Mouse (Mus musculus) ES-CJ7 (cell line): ENCODE measurements at regions not wholly inside any gene's neighbourhood (a gene's known extent, or its start where the extent isn't known, plus 50 kb on each side); places are given as distances from the start of the nearest gene placed in this dataset.

ENCODE experiments used
- DNase-seq: peaks from one replicate; pipeline ENCODE4 v3.0.0; 2011; ENCODE audit warnings: low read depth, low spot score

DNA sequence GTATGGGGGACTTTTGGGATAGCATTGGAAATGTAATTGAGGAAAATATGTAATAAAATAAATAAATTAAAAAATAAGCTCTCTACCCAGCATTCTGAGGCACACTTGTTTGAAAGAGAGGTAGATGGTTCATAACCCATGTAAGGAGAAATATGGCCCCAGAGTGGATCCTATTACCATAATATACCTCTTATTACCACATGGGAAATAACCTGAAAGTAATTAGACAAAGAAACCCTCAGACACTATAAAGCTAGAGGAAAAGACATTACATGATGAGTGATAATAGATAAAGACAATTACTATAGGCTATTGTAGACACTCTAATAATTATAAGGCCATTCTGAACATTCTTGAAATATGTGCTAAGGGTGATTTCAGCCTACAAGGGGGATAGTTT, 2444.8 kb upstream of the Gm12353 start:
- no peak for DNase-seq

DNA sequence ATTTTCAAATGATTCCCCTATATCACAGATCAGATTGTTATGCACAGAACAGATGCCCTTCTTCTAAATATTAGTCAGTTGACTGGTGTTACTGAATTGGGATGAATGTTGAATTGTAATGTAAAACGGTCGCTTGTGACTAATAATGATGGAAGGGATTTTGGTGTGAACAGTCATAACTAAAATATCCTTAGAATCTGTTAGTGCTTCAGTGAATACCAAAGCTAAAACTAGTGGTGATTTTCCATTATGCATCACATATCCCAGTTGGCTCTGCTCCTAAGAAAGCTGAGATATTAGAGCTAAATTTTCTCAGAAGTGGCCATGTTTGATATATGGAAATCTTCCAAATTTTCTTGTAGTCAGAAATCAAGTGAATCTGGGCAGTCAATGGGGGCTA, 2441.7 kb upstream of the Gm12353 start:
- DNase-seq = no peak

DNA sequence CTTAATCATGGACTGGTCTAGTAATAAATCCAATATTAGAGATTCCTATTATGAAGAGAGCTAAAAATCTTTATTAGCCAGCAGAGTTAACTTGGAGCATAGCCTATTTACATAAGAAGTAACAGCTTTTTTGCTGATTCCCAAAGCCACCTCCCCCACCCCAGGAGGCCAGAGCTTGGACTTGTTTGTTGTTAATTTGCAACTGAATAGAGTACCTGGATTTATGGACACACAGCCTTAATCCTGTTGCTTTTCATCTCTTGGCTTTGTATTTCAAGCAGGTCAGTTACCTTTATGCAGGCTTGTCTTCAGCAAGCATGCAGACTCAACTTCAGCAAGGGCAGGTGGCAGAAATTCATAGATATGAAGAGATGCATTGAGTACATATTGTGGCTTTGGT, 2396.5 kb upstream of the Gm12353 start:
- DNase-seq = peak; percentile 34

DNA sequence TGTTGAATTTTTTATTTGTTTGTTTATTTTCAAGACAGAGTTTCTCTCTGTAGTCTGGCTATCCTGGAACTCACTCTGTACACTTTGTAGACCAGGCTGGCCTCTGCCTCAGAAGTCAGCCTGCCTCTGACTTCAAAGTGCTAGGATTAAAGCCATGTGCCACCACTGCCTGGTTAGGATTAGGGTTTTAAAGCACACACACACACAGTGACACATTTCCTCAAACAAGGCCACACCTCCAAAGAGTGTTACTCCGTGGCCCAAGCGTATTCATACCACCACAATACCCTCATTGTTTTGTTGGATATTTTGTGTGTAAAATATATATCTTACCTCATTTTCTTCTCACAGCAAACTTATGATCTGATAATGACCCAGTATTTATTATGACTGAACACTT, 2365.4 kb upstream of the Gm12353 start:
- DNase-seq = no peak

DNA sequence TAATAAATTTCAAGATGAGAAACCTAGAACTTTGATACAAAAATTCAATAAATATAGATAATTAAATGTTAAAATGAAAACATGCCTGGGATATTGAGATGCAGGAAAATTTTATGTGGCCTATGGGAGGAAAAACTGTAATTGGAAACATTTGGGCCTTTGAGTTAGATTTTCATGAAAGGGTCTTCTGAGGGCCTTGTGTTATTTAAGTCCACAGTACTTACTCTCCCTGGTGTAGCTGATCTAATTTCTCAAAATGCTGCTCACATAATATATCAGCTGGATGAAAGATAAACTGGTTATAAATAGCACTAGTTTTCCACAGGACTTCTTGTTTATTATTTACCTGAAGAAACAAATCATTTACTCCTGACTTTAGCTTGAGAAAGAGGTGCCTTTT, 2364.9 kb upstream of the Gm12353 start:
- DNase-seq = no peak

DNA sequence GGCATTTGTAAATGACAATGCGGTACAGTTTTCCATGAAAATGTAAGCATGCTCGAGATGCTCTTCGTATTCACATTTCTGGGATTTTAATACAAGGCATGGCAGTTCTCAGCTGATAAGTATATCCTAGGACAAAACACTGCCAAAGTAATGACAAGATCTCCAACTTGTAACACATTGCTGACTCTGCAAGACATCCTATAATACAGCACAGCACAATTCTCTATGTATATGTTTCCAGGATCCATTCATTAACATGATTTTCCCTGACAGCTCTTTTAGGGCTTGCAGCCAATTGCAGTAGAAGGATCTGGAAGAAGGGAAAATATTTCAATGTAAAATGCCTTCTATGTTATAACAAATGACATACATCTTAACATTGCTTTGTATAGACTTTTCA, 2346.1 kb upstream of the Gm12353 start:
- DNase-seq = no peak

DNA sequence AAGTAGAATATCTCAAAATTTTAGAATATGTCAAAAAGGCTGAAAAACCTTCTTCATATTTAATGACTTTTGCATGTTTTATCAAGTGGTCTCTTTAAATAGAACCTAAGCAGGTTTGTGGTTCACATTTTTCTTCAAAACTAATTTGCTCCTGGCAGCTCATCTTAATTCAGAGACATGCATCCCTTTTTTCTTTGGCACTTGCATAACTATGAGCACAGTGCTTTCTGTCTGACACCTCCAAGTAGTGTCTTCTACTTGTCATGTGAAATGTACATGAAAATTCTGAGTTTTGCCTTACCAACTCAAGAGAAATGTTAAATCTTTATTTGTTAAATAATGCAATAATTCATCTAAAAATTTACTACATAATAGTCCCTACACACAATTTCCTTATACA, 2343.5 kb upstream of the Gm12353 start:
- no peak for DNase-seq

DNA sequence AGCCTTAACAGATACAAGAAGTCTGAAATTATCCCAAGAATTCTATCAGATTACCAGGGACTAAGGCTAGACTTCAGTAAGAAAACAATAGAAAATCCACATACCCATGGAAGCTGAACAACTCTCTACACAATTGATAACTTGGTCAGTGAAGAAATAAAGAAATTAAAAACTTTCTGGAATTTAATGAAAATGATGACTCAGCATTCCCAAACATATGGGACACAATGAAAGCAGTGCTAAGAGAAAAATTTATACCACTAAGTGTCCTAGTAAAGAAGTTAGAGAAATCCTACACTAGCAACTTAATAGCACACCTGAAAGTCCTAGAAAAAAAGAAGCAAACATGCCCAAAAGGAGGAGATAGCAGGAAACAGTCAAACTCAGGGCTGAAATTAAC, 2306.1 kb upstream of the Gm12353 start:
- DNase-seq = no peak

DNA sequence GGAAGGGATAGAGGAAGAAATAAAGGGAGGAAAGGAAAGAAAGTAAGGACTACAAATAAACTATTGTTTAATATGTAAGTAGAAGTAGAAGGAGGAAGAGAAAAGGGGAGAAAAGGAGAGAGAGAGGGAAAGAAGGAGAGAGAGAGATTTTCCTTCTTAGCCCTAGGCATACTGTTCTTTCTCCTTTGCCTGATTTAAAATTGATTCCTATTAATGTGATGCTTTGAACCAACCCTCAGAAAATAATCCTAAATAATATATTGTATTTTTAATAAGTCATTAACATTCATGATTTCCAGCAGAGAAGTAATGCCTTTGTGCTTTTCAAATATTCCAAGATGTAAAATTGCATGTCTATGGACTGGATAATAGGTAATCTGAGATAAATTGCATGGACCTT, 2286.2 kb upstream of the Gm12353 start:
- DNase-seq = no peak

DNA sequence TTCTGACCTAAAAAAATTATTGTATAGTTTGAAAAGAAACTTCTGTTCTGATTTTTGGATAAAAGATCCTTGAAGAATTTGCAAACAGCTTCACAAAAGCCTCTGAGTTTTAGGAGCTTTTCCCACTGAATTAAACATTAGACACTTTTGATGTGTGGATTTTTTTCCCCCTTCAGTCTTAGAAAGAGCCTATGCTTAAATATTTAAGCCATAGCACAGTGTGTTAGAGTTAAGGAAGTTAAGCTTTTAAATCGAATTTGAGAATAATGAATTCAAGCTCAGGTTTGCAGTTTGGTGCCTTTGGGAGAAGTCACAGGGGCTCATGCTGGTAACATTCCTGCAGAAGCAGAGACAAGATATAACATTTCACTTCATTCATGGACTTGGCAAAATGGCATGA, 2257.2 kb upstream of the Gm12353 start:
- no peak for DNase-seq

DNA sequence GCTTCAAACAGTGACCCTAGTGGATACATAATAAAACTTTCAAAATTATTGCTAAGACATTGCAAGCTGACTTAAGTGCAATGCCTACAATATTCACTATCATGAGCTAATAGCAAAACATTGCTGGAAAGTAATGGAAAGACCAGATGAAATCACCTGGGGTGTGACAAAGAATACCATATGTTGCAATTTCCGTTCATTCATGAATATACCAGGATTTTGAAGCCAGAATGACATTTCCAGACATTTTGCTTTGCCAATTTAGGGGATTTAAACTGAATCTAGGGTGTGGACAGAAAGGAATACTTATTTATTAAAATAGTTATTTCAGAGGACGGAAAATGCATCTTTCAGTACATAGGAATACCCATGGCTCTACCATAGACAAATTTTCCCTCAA, 2244.5 kb upstream of the Gm12353 start:
- DNase-seq = no peak
